Mouse (Mus musculus): ENCODE results near the gene Wdtc1.

Wdtc1 gene

DNA sequence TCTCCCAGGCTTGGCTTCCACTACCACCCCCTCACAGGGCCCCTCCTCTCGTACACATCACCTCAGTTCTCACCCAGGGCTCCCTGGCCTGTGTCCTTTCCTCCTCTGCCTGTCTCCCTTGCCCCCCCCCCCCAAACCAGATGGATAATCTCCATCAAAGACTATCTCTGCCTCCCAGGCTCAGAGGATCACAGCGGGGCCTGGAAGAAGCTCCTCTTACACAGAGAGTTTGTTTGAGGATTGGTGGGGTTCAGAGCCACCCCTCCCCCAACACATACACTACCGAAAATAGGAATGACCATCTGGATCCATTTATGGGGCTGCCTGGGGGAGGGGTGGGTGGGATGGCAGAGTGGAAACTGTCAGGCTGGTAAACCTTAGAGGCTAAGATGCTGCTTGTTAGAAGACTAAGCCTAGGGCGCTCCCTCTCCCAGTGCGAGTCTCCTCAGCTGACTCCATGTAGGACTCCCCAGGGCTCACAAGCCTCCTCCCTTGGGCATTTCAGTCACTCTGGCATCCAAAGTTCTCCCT is 71.3 kb downstream of the Wdtc1 start:
- no peak for DNase-seq (ENCODE audit: low spot score)

DNA sequence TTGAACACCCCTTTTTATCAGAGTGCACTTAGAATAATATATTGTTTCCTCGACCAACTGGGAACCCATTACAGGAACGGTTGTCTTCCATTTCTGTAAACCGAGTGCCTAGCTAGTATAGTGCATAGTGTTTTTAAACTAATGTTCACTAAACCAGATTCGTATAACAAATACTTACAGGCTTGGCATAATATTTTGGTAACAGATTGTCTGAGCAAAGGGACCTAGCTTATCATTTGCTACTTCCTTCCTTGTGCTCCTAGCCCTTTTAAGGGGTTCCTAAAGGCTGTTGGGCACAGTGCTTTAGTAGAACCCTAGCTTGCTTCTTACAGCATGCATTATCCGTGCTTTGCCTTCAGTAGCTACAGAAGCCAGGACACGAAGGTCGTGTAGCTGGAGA is 71.8 kb downstream of the Wdtc1 start:
- DNase-seq (ENCODE audit: low spot score), result no peak

DNA sequence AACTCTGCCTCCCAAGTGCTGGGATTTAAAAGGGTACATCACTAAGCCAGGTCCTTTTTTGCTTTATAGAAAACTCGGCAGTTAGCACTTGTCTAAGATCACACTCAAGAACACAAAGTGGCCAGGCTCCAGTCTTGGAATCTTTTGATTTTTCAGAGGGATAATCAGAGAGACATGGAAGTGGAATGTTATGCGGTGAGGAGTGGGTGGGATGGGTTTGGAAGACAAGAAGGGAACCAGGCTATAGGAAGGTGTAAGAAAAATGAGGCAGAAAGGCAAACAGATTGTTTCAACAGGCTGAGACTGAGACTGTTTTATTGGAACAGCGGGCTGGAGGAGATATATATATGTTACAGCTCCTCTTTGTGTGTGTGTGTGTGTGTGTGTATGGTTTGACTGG is 74.8 kb downstream of the Wdtc1 start:
- DNase-seq (ENCODE audit: low spot score), result no peak

DNA sequence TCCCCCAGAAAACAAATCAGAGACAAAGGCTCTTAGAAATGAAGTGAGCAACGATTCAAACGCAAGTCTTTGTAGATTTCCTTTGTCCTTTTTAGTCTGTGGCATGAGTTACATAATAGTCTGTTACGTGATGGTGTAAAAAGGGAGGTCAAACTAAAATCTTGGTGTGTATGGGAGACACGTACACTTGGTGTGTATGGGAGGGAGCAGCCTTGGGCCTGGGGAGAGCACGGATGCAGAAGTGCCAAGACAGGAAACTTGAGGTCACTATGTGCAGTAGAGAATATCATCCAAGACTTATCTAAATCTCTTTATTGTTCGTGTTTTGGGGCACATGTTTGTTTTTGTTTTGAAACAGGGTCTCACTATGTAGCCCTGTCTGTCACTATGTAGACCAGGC is 75.2 kb downstream of the Wdtc1 start:
- DNase-seq (ENCODE audit: low spot score), result no peak

DNA sequence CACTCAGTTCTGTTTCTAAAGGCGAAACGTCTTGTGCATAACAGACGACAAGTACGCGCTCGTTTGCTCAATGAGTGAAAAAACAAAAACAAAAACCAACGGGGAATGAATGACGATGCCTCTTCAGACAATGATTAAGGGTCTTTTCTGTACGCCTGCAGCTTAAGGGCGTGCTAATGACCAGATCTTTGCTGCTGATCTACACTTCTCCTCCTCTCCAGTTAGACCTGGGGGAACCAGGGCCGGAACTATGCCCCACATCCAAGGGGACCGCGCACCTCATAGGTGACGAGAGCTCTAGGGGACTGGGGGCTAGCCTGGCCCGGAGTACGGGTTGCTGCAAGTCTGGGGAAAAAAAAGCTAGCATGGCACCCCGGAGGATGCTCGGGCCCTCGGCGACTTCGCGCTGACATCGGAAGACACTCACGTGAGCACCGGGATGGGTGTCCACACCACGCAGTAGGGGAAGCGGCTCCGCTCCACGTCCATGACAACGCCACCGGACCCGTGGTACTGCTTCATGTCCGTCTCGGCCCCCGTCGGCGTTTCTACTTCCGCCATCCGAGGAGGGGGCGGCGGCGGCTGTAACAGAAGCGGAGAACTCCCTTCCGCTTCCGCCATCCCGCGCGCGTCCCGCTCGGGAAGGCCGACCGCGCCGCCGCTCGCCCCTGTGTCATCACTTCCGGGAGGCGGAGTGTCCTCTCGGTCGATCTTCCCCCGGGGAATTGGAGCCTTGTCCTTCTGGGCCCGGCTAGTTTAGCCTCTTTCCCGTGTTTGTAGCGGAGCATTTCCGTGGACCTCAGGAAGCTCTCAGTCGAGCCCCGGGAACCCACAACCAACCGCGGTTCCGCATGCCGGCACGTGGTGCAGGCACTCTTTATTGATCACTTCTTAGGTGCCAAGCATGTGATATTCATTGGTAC is 75.9 kb downstream of the Wdtc1 start, which contains the start of gene Tmem222:
Tmem222 (minus strand) TSS at position 689 of the 923 bp plus-strand sequence.
- peak; percentile 93 for DNase-seq (ENCODE audit: low spot score)

DNA sequence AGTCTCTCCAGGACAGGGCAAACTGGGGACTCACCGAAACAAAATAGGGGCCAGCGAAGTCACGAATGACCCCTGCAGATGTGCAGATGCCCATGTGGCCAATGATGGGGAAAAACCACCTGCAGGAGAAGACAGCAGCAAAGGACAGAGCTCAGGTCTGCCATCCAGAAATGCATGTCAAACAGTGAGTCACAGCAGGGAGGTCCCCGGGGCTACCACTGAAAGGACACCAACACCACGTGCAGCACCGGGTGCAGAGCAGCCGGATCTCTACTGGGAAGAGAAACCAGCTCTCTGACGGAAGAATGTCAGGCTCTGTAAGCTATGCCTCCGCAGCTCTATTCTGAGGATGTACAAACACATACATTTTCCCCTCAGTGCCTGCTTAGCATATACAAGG is 82.4 kb downstream of the Wdtc1 start:
- DNase-seq (ENCODE audit: low spot score), result no peak

DNA sequence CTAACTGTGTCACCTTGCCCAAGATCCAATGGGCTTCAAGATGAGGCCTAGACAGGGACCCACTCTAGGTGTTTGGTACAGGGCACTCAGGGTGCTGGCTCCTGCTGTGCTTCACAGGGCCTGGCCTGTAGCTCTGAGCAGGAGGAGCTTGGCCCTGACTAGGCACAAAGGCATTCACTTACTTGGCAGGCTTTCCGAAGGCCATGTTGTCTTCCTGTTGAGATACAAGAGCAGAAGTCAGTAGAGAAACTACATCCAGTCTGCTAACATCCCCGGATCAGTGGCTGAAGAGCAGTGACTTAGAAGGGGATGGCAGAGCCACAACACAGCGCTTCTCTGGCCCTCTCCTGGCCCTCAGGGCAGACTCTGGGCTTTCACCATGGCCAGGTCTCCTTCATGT is 83.7 kb downstream of the Wdtc1 start:
- DNase-seq (ENCODE audit: low spot score), result no peak

DNA sequence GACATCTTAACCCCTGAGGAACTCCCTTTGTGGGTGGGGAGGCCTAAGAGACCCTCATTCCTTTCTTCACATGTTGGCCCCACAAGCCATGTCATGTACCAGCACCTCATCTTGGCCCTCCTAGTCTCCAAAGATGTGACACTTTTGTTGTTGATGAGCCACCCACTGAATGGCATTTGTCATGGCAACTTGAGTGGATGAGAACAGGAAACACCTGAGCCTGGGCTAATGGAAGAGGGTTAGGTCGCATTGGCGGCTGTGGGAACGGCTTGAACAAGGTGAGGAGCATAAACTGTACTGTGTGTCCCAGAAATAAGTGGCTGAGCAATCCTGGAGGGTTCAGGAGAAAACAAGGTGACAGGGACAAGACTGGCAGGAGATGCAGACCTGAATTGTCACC is 84.3 kb downstream of the Wdtc1 start:
- no peak for DNase-seq (ENCODE audit: low spot score)

DNA sequence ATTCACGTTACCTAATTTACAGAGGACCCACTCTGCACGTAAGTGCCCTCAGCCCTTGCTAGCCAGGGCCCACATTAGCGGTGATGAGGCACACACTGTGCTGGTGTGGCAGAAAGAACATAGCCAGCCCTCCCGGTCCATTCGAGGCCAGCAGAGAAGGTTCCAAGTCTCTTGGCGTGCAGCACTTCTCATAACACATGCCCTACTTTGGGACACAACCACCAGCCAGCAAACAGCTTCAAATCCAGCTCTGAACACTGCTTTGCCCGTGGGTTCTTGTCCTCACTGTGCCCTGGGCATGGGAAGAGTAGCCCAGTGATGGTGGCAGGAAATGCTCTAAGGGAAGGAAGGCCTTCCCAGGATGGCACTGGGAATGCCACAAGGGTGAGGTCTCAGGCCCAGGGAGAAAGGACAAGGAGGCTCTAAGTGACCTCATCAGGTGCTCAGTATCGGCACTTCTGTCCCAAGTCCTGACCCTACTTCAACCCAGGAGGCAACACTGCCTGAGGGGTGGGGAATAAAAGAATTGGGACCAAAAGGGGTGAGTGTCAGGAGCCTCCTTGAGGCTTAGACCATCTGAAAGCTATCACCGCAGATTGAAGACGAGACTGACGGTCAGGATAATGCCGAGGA is 86.9 kb downstream of the Wdtc1 start:
- DNase-seq (ENCODE audit: low spot score), result no peak

DNA sequence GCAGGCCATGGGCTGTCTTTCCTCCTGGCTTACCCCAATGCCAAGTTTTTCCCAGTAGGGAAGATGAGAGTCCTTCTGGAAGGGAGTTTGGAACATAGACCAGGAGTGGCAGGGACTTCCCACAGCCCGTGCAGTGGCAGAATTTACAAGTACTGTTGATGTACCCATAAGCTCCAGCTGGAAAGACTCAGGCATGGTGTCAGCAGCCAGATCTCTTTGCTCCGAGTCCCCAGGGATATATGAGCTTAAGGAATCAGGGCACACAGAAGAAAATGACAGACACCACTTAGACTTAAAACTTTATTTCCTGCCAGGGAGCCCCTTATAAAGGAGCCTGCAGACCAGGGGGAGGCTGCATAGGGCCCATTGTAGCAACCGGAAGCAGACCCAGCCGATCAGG is 87.5 kb downstream of the Wdtc1 start:
- no peak for DNase-seq (ENCODE audit: low spot score)

DNA sequence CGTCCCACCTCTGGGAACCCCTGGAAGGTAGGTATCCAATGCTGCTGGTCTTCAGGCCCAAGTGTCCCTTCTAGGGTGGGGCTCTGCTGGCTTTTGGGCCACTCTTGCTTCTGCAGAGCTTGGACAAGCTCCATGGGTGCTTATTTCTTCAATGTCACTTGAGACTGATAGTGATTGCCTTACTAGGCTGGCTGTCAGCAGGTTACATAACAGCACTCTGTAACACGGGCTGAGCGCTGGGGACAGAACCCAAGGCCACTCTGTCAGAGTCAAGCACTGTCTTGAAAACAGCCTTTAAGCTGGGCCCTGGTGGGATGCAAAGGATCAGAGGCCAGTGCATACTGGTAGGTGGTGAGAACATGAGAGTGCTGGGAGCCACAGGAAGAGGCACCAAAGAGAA is 88.0 kb downstream of the Wdtc1 start:
- no peak for DNase-seq (ENCODE audit: low spot score)

DNA sequence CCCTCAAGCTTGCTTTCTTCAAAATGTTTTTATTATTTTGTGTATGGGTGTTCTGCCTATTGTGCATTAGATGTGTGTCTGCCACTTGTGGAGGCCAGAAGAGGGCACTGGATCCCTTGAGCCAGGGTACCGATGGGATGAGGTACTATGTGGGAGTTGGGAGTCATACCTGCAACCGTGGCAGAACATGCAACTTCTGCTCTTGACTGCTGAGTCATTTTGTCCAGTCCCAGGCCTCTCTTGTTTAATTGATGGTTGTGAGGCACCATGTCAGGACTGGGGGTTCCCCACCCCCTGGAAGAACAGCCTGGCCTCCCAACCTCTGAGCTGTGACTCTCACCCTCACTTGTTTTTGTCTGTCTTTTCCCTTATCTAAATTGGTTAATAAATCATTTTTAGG is 88.7 kb downstream of the Wdtc1 start:
- no peak for DNase-seq (ENCODE audit: low spot score)

DNA sequence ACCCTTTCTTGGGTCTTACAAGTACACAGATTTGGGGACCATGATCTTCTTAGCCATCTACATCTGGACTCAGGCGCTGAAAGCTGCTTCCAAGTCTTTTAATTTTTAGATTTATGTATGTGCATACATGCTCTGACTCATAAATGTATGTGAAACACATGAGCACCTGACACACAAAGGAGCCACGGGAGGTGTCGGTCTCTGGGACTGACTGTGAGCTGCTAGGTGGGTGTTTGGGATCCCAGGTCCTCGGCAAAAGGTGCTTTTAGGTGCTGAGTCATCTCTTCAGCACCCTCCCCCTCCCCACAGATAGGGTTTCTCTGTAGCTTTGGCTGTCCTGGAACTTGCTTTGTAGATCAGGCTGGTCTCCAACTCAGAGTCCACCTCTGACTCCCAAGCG is 89.5 kb downstream of the Wdtc1 start:
- DNase-seq (ENCODE audit: low spot score), result no peak

DNA sequence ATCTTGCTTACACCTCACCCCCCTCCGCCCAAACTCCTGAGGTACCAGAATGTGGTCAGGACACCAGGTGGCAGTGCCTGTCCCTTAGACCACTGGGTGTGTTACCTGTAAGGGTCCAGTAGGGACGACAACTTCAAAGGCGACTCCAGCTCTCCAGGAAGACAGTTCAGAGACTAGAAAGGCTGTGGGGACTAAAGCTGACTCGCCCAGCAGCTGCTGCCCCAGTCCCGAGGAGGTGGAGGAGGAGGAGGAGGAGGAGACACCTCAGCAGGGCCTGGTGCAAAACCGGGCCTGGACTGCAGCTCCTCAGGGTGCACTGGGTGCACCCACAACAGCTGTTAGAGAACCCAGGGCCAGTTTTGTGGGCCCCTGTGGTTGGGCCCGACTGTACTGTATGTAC is 90.4 kb downstream of the Wdtc1 start, which contains the start of gene Sytl1:
Sytl1 (minus strand) TSS at position 232 of the 400 bp plus-strand sequence.
- no peak for DNase-seq (ENCODE audit: low spot score)

DNA sequence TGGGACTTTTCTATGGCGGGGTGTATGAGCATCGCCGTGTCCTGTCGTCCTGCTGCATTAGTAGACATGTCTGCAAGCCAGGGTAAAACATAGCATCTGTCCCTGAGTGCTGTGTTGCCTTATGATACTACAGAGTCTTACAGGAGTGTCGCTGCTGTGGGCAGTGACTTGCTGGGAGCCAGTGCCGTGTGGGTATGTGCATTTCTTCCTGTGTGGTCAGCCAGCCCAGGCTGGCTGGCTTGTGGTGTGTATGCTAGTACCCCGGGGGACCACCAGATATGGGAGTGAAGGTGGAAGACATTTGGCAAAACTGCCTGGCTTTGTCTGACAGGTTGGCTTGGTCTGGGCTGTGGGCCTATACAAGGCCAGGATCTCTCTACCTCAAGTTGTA is 90.9 kb downstream of the Wdtc1 start:
- DNase-seq (ENCODE audit: low spot score), result no peak

DNA sequence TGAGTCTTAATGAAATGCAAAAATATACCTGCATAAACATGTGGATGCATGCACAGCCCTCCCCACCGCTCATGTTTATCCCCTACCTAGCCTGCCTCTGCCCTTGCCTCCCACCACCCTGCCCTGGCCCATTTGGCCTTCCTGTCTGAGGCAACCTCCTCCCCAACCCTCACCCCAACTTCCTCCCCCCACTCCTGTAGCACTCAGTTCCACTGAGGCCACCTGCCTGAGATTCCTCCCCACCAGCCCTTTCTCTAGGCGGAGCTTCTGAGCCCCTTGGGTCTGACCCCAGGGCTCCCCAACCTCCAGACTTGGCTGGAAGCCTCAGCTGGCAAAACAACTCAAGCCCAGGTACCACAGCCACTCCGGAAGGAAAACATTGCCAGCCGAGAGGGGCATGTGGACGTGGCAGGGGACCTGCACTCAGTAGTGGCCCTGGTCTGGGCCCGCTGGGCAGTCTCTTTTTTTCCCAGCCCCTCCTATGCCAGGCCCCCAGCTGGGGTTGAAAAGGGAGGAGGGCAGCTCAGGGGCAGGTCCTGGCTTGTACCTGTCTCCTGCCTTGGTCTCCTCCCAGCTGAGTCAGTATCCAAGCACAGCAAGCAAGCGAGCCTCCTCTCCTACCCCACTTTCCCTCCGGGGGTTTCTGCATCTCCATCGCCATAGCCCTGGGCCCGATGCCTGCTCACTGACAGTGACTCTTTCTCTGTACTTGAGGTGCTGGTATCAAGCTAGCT is 91.5 kb downstream of the Wdtc1 start:
- DNase-seq (ENCODE audit: low spot score), result no peak

DNA sequence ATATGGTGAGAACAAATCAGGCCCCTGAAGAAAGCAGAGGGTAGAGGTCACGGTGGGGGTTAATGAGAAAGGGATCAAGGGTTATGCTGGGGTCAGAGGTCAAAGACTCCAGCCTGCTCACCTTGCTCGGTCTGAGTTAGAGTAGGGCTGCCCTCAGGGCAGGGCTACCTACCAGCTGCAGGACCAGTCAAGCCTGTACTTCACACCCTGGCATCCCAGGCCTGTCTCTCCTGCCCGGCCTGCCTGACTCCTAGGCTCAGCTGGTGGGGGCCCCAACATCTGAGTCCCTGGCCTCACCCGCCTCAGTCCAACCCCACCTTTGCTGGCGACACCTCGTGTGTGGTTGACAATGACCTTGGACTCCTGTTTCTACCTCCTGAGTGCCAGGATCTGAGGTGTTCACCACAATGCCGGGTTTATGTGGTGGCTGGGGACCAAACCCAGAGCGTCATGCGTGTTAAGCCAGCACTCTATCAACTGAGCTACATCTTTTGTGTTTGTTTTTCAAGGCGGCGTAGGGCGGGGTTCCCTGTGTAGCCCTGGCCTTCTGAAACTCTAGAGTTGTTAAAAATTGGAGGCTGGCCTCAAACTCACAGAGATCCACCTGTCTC is 95.4 kb downstream of the Wdtc1 start:
- peak; percentile 31 for DNase-seq (ENCODE audit: low spot score)

DNA sequence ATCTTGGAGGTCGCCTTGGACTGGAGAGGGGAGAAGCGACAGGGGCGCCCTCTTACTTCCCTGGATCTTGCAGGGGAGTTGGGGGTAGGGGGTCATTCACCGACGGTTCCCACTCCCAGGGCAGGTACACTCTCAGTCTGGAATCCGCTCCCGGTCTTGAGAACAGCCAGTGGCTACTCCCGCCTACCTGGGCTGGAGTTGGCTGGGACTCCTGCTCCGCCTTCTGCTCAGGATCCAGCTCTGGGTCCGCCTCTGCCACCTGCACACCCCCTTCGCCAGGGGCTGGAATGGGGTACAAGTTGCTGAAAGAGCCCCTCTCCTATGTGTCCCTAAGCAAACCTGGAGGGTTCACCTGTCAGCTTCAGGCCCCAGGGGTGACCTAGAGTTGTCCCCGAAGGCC is 96.1 kb downstream of the Wdtc1 start:
- peak; percentile 32 for DNase-seq (ENCODE audit: low spot score)

DNA sequence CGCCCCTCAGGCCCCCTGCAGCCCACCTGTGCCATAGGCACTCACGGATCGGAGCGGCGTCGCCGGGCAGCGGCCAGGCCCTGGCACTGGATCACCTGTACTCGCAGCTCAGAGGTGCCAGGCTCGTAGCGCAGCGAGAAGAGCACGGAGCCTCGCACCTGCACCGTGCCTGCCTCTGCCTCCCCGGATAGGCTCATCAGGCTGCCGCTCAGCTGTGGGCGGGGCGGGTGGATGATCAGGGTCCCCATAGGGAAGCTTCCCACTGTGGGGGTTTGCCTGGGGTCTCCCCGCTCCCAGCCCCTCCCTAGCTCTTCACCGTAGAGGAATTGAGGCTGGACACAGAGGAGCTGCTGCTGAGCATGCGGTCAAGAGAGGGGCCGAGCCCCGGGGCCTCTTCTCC is 96.5 kb downstream of the Wdtc1 start:
- DNase-seq (ENCODE audit: low spot score), result peak; percentile 9

DNA sequence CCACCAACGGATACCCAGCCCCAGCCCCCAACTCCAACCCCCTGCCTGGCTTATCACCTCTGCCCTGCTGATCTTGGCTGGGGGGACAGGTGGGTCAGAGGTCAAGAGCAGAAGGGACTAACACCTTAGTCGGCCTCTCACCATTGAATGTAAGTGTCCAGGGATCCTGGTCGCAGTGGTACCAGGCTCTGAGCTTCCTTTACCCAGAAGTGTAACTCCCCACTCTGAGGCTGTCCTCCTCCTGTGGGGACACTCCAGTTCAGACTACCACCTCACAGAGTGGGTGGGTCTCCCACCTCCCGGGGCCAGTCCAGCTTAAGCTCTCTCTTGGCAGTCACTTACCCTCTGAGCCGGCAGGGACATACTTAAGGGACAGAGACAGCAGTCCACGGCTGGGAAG is 97.9 kb downstream of the Wdtc1 start:
- no peak for DNase-seq (ENCODE audit: low spot score)

DNA sequence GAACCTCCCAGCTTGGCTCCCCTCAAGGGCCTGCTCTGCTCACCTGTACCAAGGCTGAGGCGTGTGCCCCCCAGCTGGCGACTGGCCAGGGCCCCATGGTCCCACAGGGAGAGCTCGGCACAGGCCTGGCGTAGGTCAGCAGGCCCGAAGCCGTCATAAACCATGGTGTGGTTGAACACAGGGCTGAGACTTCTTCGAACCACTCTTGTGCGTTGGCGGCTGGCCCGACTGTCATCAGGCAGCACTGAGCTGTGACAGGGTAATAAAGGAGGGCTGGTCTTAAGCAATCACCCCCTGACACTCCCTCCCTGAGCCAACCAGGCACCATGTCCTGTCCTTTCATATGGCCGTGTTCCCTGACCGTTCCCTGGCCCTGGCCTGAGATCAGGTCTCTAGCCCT is 99.9 kb downstream of the Wdtc1 start:
- DNase-seq (ENCODE audit: low spot score), result no peak

DNA sequence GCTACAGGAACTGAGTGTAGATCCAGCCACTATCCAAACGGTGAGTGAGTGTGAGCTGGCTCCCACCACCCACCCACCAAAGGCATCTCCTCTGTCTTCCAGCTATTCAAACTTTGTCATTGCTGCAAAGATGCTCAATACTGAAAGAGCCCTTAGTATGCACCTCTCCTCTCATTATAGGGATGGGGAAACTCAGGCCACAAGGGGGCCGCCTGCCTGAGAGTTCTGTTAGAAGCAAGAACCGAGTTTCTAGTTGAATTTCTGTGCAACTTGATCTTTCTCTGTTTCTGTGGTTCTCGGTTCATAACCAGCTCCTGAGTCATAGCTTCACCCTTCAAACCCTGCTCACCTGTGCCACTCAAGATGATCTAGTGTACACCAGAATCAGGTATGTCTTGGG is 101.2 kb downstream of the Wdtc1 start:
- DNase-seq (ENCODE audit: low spot score), result no peak

Data from yolk sac, embryonic 10.5 days (tissue).